Mouse (Mus musculus) regulatory T cell (primary cell): ENCODE measurements around the gene Abcb6.

Experiments
- in situ Hi-C: fragments of 300-600 bp; cut with MboI, MseI; formaldehyde crosslinking; loops from one replicate; pipeline ENCODE4 v1.15.1; 2025; ENCODE audit warnings: high pct_unique_total_duplicates

The Abcb6 gene

GRCm38 (mm10) chr1:75210136-75211087 lies 30.2 kb upstream of the Abcb6 start, which contains the start of the genes Glb1l and Stk16:
Gene Glb1l, minus strand, starts transcription at chr1:75210813.
Gene Stk16, plus strand, starts transcription at chr1:75210838.
- in situ Hi-C loops: loop anchor here (5.0 to 25.0 kb wide), 2 partner anchors 73 to 923 kb away; partner anchors contain the start of genes Aamp, Gpbar1 and Pnkd

GRCm38 (mm10) chr1:75208967-75209678 lies 28.9 kb upstream of the Abcb6 start:
- in situ Hi-C loops: loop anchor here (25.0 kb wide), 1 partner anchor 922 kb away; the partner anchor contains the start of genes Aamp, Gpbar1 and Pnkd

GRCm38 (mm10) chr1:75201236-75201635 lies 21.0 kb upstream of the Abcb6 start:
- in situ Hi-C loops: loop anchor here (25.0 kb wide), 1 partner anchor 914 kb away; the partner anchor contains the start of genes Aamp, Gpbar1 and Pnkd

GRCm38 (mm10) chr1:75192452-75192851 lies 12.3 kb upstream of the Abcb6 start:
- in situ Hi-C loops: no loop called here

GRCm38 (mm10) chr1:75191622-75192402 lies 11.6 kb upstream of the Abcb6 start, which contains the start of the genes Ankzf1 and Atg9a:
Gene Ankzf1, plus strand, starts transcription at chr1:75192151.
Gene Atg9a, minus strand, starts transcription at chr1:75192196.
- in situ Hi-C loops: no loop called here

GRCm38 (mm10) chr1:75191258-75191621 lies 11.0 kb upstream of the Abcb6 start:
- in situ Hi-C loops: no loop called here

- in situ Hi-C loops: no loop called here
Measured at GRCm38 (mm10) chr1:75190577-75190976, 10.4 kb upstream of the Abcb6 start.

GRCm38 (mm10) chr1:75187914-75188483 lies 7.8 kb upstream of the Abcb6 start:
- in situ Hi-C loops: loop anchor here (5.0 to 10.0 kb wide), 2 partner anchors 63 to 129 kb away; partner anchors contain the start of genes Dnpep and Nhej1

GRCm38 (mm10) chr1:75187126-75187525 lies 6.9 kb upstream of the Abcb6 start:
- in situ Hi-C loops: loop anchor here (5.0 to 10.0 kb wide), 2 partner anchors 62 to 130 kb away; partner anchors contain the start of genes Dnpep and Nhej1

- in situ Hi-C loops: loop anchor here (5.0 to 10.0 kb wide), 2 partner anchors 61 to 132 kb away; partner anchors contain the start of genes Dnpep and Nhej1
Measured at GRCm38 (mm10) chr1:75185495-75185894, 5.3 kb upstream of the Abcb6 start.

- in situ Hi-C loops: loop anchor here (10.0 kb wide), 1 partner anchor 57 kb away; the partner anchor contains the start of gene Nhej1
Measured at GRCm38 (mm10) chr1:75182160-75182559, 2.0 kb upstream of the Abcb6 start.

- in situ Hi-C loops: loop anchor here (10.0 kb wide), 1 partner anchor 57 kb away; the partner anchor contains the start of gene Nhej1
Measured at GRCm38 (mm10) chr1:75181377-75181870, 1.2 kb upstream of the Abcb6 start.

- in situ Hi-C loops: loop anchor here (10.0 kb wide), 1 partner anchor 56 kb away; the partner anchor contains the start of gene Nhej1
Measured at GRCm38 (mm10) chr1:75180741-75181140, 549 bp upstream of the Abcb6 start.

- in situ Hi-C loops: loop anchor here (10.0 kb wide), 1 partner anchor 55 kb away; the partner anchor contains the start of gene Nhej1
Measured at GRCm38 (mm10) chr1:75179334-75180104, 673 bp downstream of the Abcb6 start.

GRCm38 (mm10) chr1:75168472-75169464 lies 11.4 kb downstream of the Abcb6 start, which contains the start of gene Zfand2b:
Gene Zfand2b, plus strand, starts transcription at chr1:75168646.
- in situ Hi-C loops: no loop called here

- in situ Hi-C loops: no loop called here
Measured at GRCm38 (mm10) chr1:75168093-75168471, 12.1 kb downstream of the Abcb6 start.

GRCm38 (mm10) chr1:75160256-75160617 lies 20.0 kb downstream of the Abcb6 start:
- in situ Hi-C loops: no loop called here
